Mouse (Mus musculus): ENCODE measurements at regions not wholly inside any gene's neighbourhood (a gene's known extent, or its start where the extent isn't known, plus 50 kb on each side); places are given as distances from the start of the nearest gene placed in this dataset.

GRCm38 (mm10) chr8:30913664-30914063 lies 2514.8 kb upstream of the 5930422O12Rik start:
- Histone ChIP-seq H3K4me3 (ENCODE audit: insufficient read depth, low read depth, low read length) (no peak overlapping the region), H3K4me1 (ENCODE audit: control insufficient read depth, insufficient read depth, low read length) (peaks cover 7% of the 10 kb centered on the region; the same call in 1 of the 2 replicates), H3K27ac (ENCODE audit: insufficient read depth, low read depth, low read length) (no peak overlapping the region)
- TF ChIP-seq CTCF (IDR thresholded peaks at IDR 0.05; ENCODE audit: insufficient read depth, low read depth, low read length) (no peak), POLR2A (IDR thresholded peaks at IDR 0.05; ENCODE audit: insufficient read depth, low read depth, low read length) (no peak)
- 68% methylated on average over 5 of the region's 5 CpGs for WGBS

- TF ChIP-seq CTCF (IDR thresholded peaks at IDR 0.05; ENCODE audit: insufficient read depth, low read depth, low read length) (no peak), POLR2A (IDR thresholded peaks at IDR 0.05; ENCODE audit: insufficient read depth, low read depth, low read length) (no peak)
- Histone ChIP-seq H3K4me3 (ENCODE audit: insufficient read depth, low read depth, low read length) (no peak overlapping the region), H3K4me1 (ENCODE audit: control insufficient read depth, insufficient read depth, low read length) (peaks cover 7% of the 10 kb centered on the region; the same call in 1 of the 2 replicates), H3K27ac (ENCODE audit: insufficient read depth, low read depth, low read length) (no peak overlapping the region)
- WGBS: 52% methylated on average over 7 of the region's 7 CpGs
Observed at GRCm38 (mm10) chr8:30915127-30915526, 2513.4 kb upstream of the 5930422O12Rik start.

GRCm38 (mm10) chr8:30915601-30916171 lies 2512.8 kb upstream of the 5930422O12Rik start:
- peaks cover 7% of the 10 kb centered on the region; the same call in 1 of the 2 replicates for H3K4me1 ChIP-seq (ENCODE audit: control insufficient read depth, insufficient read depth, low read length)
- peak overlapping the region; percentile 45 for H3K4me3 ChIP-seq (ENCODE audit: insufficient read depth, low read depth, low read length)
- 5% methylated on average over 13 of the region's 13 CpGs for WGBS
- no peak overlapping the region for H3K27ac ChIP-seq (ENCODE audit: insufficient read depth, low read depth, low read length)
- TF ChIP-seq POLR2A (IDR thresholded peaks at IDR 0.05; ENCODE audit: insufficient read depth, low read depth, low read length): no peak
- TF ChIP-seq CTCF (IDR thresholded peaks at IDR 0.05; ENCODE audit: insufficient read depth, low read depth, low read length): no peak

- 9% methylated on average over 12 of the region's 12 CpGs for WGBS
- TF ChIP-seq CTCF (IDR thresholded peaks at IDR 0.05; ENCODE audit: insufficient read depth, low read depth, low read length) (no peak), POLR2A (IDR thresholded peaks at IDR 0.05; ENCODE audit: insufficient read depth, low read depth, low read length) (no peak)
- Histone ChIP-seq H3K27ac (ENCODE audit: insufficient read depth, low read depth, low read length) (no peak overlapping the region), H3K4me1 (ENCODE audit: control insufficient read depth, insufficient read depth, low read length) (peaks cover 7% of the 10 kb centered on the region; the same call in 1 of the 2 replicates), H3K4me3 (ENCODE audit: insufficient read depth, low read depth, low read length) (peak overlapping the region; percentile 45)
Observed at GRCm38 (mm10) chr8:30916184-30916751, 2512.2 kb upstream of the 5930422O12Rik start.

GRCm38 (mm10) chr8:30921451-30921850 lies 2507.1 kb upstream of the 5930422O12Rik start:
- WGBS: 92% methylated on average over 12 of the region's 12 CpGs
- TF ChIP-seq POLR2A (IDR thresholded peaks at IDR 0.05; ENCODE audit: insufficient read depth, low read depth, low read length) (no peak), CTCF (IDR thresholded peaks at IDR 0.05; ENCODE audit: insufficient read depth, low read depth, low read length) (no peak)
- no peaks in the 10 kb centered on the region; the same call in 1 of the 2 replicates for H3K4me1 ChIP-seq (ENCODE audit: control insufficient read depth, insufficient read depth, low read length)
- H3K27ac ChIP-seq (ENCODE audit: insufficient read depth, low read depth, low read length): no peak overlapping the region
- no peak overlapping the region for H3K4me3 ChIP-seq (ENCODE audit: insufficient read depth, low read depth, low read length)

- Histone ChIP-seq H3K4me3 (ENCODE audit: insufficient read depth, low read depth, low read length) (no peak overlapping the region), H3K27ac (ENCODE audit: insufficient read depth, low read depth, low read length) (no peak overlapping the region), H3K4me1 (ENCODE audit: control insufficient read depth, insufficient read depth, low read length) (no peaks in the 10 kb centered on the region)
- TF ChIP-seq CTCF (IDR thresholded peaks at IDR 0.05; ENCODE audit: insufficient read depth, low read depth, low read length) (peak; percentile 70; the same call in 1 of the 2 replicates), POLR2A (IDR thresholded peaks at IDR 0.05; ENCODE audit: insufficient read depth, low read depth, low read length) (no peak)
- 25% methylated on average over 18 of the region's 18 CpGs for WGBS
Observed at GRCm38 (mm10) chr8:30923301-30924159, 2505.0 kb upstream of the 5930422O12Rik start.

GRCm38 (mm10) chr8:30924160-30924534 lies 2504.4 kb upstream of the 5930422O12Rik start:
- no peak for TF ChIP-seq POLR2A (IDR thresholded peaks at IDR 0.05; ENCODE audit: insufficient read depth, low read depth, low read length)
- TF ChIP-seq CTCF (IDR thresholded peaks at IDR 0.05; ENCODE audit: insufficient read depth, low read depth, low read length): no peak
- WGBS: 24% methylated on average over 5 of the region's 5 CpGs
- Histone ChIP-seq H3K27ac (ENCODE audit: insufficient read depth, low read depth, low read length) (no peak overlapping the region), H3K4me3 (ENCODE audit: insufficient read depth, low read depth, low read length) (no peak overlapping the region), H3K4me1 (ENCODE audit: control insufficient read depth, insufficient read depth, low read length) (no peaks in the 10 kb centered on the region)

GRCm38 (mm10) chr8:30924656-30925055 lies 2503.9 kb upstream of the 5930422O12Rik start:
- TF ChIP-seq POLR2A (IDR thresholded peaks at IDR 0.05; ENCODE audit: insufficient read depth, low read depth, low read length): no peak
- TF ChIP-seq CTCF (IDR thresholded peaks at IDR 0.05; ENCODE audit: insufficient read depth, low read depth, low read length): no peak
- no peak overlapping the region for H3K27ac ChIP-seq (ENCODE audit: insufficient read depth, low read depth, low read length)
- no peaks in the 10 kb centered on the region for H3K4me1 ChIP-seq (ENCODE audit: control insufficient read depth, insufficient read depth, low read length)
- no peak overlapping the region for H3K4me3 ChIP-seq (ENCODE audit: insufficient read depth, low read depth, low read length)
- 57% methylated on average over 6 of the region's 6 CpGs for WGBS

Measured in olfactory bulb, adult 2 months (tissue).